Mouse (Mus musculus) ES-Bruce4 (cell line): ENCODE measurements around the gene Fgfr2. TPM values are rescaled to one million over a fixed set of nuclear protein-coding genes. Genes with fewer than 3 reads are reported as not detected.

Experiments used
- H3K27ac ChIP-seq: 2 replicates; pipeline ENCODE4 v1.5.1; 2012; ENCODE audit warnings: low read length, inconsistent platforms; ENCODE audit not compliant: insufficient read depth
- H3K27me3 ChIP-seq: 2 replicates; pipeline ENCODE4 v1.6.1; 2012; ENCODE audit warnings: mild to moderate bottlenecking, low read length, inconsistent platforms; ENCODE audit not compliant: control insufficient read depth, poor library complexity, insufficient read depth, severe bottlenecking
- H3K36me3 ChIP-seq: 2 replicates; pipeline ENCODE4 v1.6.1; 2012; ENCODE audit warnings: inconsistent platforms, mild to moderate bottlenecking, low read length, moderate library complexity; ENCODE audit not compliant: control insufficient read depth, poor library complexity, insufficient read depth, severe bottlenecking
- H3K4me1 ChIP-seq: one replicate; pipeline ENCODE4 v1.8.1; 2011; ENCODE audit warnings: low read length; ENCODE audit not compliant: control insufficient read depth, insufficient read depth
- H3K4me3 ChIP-seq: 2 replicates; pipeline ENCODE4 v1.5.1; 2011; ENCODE audit warnings: low read depth, mild to moderate bottlenecking, low read length
- H3K9ac ChIP-seq: 2 replicates; pipeline ENCODE4 v1.6.1; 2012; ENCODE audit warnings: low read depth, mild to moderate bottlenecking, inconsistent platforms; ENCODE audit not compliant: poor library complexity, severe bottlenecking
- H3K9me3 ChIP-seq: replicated peaks from 2 replicates; pipeline ENCODE4 v1.6.1; 2012; ENCODE audit warnings: mild to moderate bottlenecking, low read length, inconsistent platforms; ENCODE audit not compliant: control insufficient read depth, poor library complexity, insufficient read depth, severe bottlenecking
- CTCF ChIP-seq: IDR thresholded peaks from one replicate; pipeline ENCODE4 v1.8.1; 2011; ENCODE audit warnings: low read depth, low read length
- EP300 ChIP-seq: IDR thresholded peaks from 2 replicates; pipeline ENCODE4 v1.6.1; 2011; ENCODE audit warnings: low read depth, low read length; ENCODE audit not compliant: insufficient read depth
- POLR2A ChIP-seq: IDR thresholded peaks from one replicate; pipeline ENCODE4 v1.8.1; 2011; ENCODE audit warnings: low read length; ENCODE audit not compliant: insufficient read depth
- polyA plus RNA-seq: library from polyadenylated mRNA; stranded (reverse); fragments of >200 nt; gene quantifications from 2 replicates; pipeline ENCODE4 v1.2.4, GENCODE M21; 2011; ENCODE audit warnings: low read depth; ENCODE audit not compliant: missing spikeins, insufficient read depth, insufficient read length

Gene Fgfr2
- polyA plus RNA-seq, 1 experiment: 34.8 TPM

- no peaks in the 10 kb centered on the region for H3K9me3 ChIP-seq
- H3K27ac ChIP-seq: 0 out of 2 replicates have a peak overlapping the region, but pooled peaks have one; percentile 15
- H3K4me3 ChIP-seq: no peak overlapping the region
- H3K9ac ChIP-seq: no peak overlapping the region
- H3K4me1 ChIP-seq: peaks cover 12% of the 10 kb centered on the region
- H3K27me3 ChIP-seq: no peaks in the 10 kb centered on the region
- TF ChIP-seq CTCF (no peak), POLR2A (no peak), EP300 (no peak)
- peaks cover 18% of the 10 kb centered on the region for H3K36me3 ChIP-seq
Observed at GRCm38 (mm10) chr7:133008663-133009062, 114.5 kb downstream of the Fgfr2 start.

GRCm38 (mm10) chr7:133007343-133007742, 115.8 kb downstream of the Fgfr2 start:
- Histone ChIP-seq H3K36me3 (peaks cover 24% of the 10 kb centered on the region), H3K27me3 (no peaks in the 10 kb centered on the region), H3K27ac (peak overlapping the region; percentile 85), H3K4me1 (peaks cover 10% of the 10 kb centered on the region), H3K4me3 (no peak overlapping the region), H3K9me3 (no peaks in the 10 kb centered on the region), H3K9ac (no peak overlapping the region)
- no peak for TF ChIP-seq POLR2A

GRCm38 (mm10) chr7:133005772-133006171, 117.4 kb downstream of the Fgfr2 start:
- Histone ChIP-seq H3K27me3 (no peaks in the 10 kb centered on the region), H3K4me1 (peaks cover 7% of the 10 kb centered on the region), H3K27ac (peak overlapping the region; percentile 87), H3K36me3 (peaks cover 29% of the 10 kb centered on the region), H3K9me3 (no peaks in the 10 kb centered on the region), H3K4me3 (no peak overlapping the region), H3K9ac (peak overlapping the region; percentile 36)
- TF ChIP-seq CTCF: no peak
- TF ChIP-seq POLR2A: no peak
- TF ChIP-seq EP300: peak; percentile 93

- no peak overlapping the region for H3K27ac ChIP-seq
- peaks cover 45% of the 10 kb centered on the region for H3K36me3 ChIP-seq
- H3K4me1 ChIP-seq: peaks cover 3% of the 10 kb centered on the region
- TF ChIP-seq POLR2A (no peak), EP300 (0 out of 2 replicates have a peak, but pooled peaks have one; percentile 17), CTCF (peak; percentile 66)
- no peak overlapping the region for H3K9ac ChIP-seq
- no peak overlapping the region for H3K4me3 ChIP-seq
- no peaks in the 10 kb centered on the region for H3K27me3 ChIP-seq
- no peaks in the 10 kb centered on the region for H3K9me3 ChIP-seq
Observed at GRCm38 (mm10) chr7:133003421-133003820, 119.7 kb downstream of the Fgfr2 start.

- Histone ChIP-seq H3K36me3 (peaks cover 57% of the 10 kb centered on the region), H3K9ac (no peak overlapping the region), H3K27ac (no peak overlapping the region), H3K4me3 (no peak overlapping the region), H3K27me3 (no peaks in the 10 kb centered on the region), H3K9me3 (no peaks in the 10 kb centered on the region), H3K4me1 (peaks cover 3% of the 10 kb centered on the region)
- no peak for TF ChIP-seq CTCF
- no peak for TF ChIP-seq POLR2A
- TF ChIP-seq EP300: no peak
Observed at GRCm38 (mm10) chr7:133002271-133002670, 120.9 kb downstream of the Fgfr2 start.

- H3K9ac ChIP-seq: no peak overlapping the region
- H3K27ac ChIP-seq: no peak overlapping the region
- H3K36me3 ChIP-seq: peaks cover 64% of the 10 kb centered on the region
- H3K4me1 ChIP-seq: peaks cover 3% of the 10 kb centered on the region
- H3K27me3 ChIP-seq: no peaks in the 10 kb centered on the region
- no peaks in the 10 kb centered on the region for H3K9me3 ChIP-seq
- no peak overlapping the region for H3K4me3 ChIP-seq
- TF ChIP-seq EP300: no peak
- TF ChIP-seq CTCF: no peak
- no peak for TF ChIP-seq POLR2A
Observed at GRCm38 (mm10) chr7:133001388-133001787, 121.8 kb downstream of the Fgfr2 start.
